Mouse (Mus musculus) neural tube, embryonic 11.5 days (tissue): ENCODE measurements around the gene Hoxb1. TPM values are rescaled to one million over a fixed set of nuclear protein-coding genes. Genes with fewer than 3 reads are reported as not detected.
A peak's percentile ranks its signal among the peaks of the same experiment; 100 is the strongest.

Experiments
- ATAC-seq: fragments of 200-750 bp; cut with Nextera tagmentation; 2 replicates; pipeline ENCODE4 v1.8.0; 2017; ENCODE audit warnings: moderate number of reproducible peaks, mild to moderate bottlenecking, moderate TSS enrichment, moderate library complexity; ENCODE audit not compliant: insufficient read depth, low FRiP score, low TSS enrichment
- DNase-seq: peaks from one replicate; pipeline ENCODE4 v3.0.0-alpha.2; 2015; ENCODE audit warnings: low spot score
- H3K27ac ChIP-seq: fragments of 300-500 bp; sonication (generic); 2 replicates; pipeline ENCODE4 v1.5.1; 2014; ENCODE audit warnings: low read depth, mild to moderate bottlenecking, low read length
- H3K27me3 ChIP-seq: fragments of 300-500 bp; sonication (generic); 2 replicates; pipeline ENCODE4 v1.6.1; 2014; ENCODE audit warnings: mild to moderate bottlenecking, low read length, mixed read lengths; ENCODE audit not compliant: control insufficient read depth, insufficient read depth
- H3K36me3 ChIP-seq: fragments of 300-500 bp; sonication (generic); 2 replicates; pipeline ENCODE4 v1.6.1; 2014; ENCODE audit warnings: mild to moderate bottlenecking, low read length, moderate library complexity, mixed read lengths; ENCODE audit not compliant: control insufficient read depth, insufficient read depth
- H3K4me1 ChIP-seq: fragments of 300-500 bp; sonication (generic); 2 replicates; pipeline ENCODE4 v1.6.1; 2014; ENCODE audit warnings: low read length, mixed read lengths; ENCODE audit not compliant: control insufficient read depth, insufficient read depth
- H3K4me2 ChIP-seq: fragments of 300-500 bp; sonication (generic); 2 replicates; pipeline ENCODE4 v1.6.1; 2014; ENCODE audit warnings: low read depth, mild to moderate bottlenecking, moderate library complexity
- H3K4me3 ChIP-seq: fragments of 300-500 bp; sonication (generic); 2 replicates; pipeline ENCODE4 v1.5.1; 2014; ENCODE audit warnings: low read depth, low read length
- H3K9ac ChIP-seq: fragments of 300-500 bp; sonication (generic); 2 replicates; pipeline ENCODE4 v1.6.1; 2014; ENCODE audit warnings: mild to moderate bottlenecking, low read length
- H3K9me3 ChIP-seq: fragments of 300-500 bp; sonication (generic); 2 replicates; pipeline ENCODE4 v1.6.1; 2016; ENCODE audit warnings: low read length; ENCODE audit not compliant: control insufficient read depth
- WGBS: fragments of 180-500 bp; shearing (Covaris S2); extraction: QIAGEN DNeasy Blood & Tissue Kit; methylation state at CpG from one replicate; pipeline ENCODE4 v1.1.7; 2014; 5-methylcytosine and 5-hydroxymethylcytosine counted together
- polyA plus RNA-seq: library from polyadenylated mRNA; unstranded; fragments of >200 nt; fragmentation: Nextera tagmentation; extraction: Ambion mirVana; gene quantifications from 2 replicates; pipeline ENCODE4 v1.2.1, GENCODE M21; 2014

Gene Hoxb1
- 15.7 and 17.2 TPM in 2 replicates for polyA plus RNA-seq

- Histone ChIP-seq H3K9me3 (no peaks in the 10 kb centered on the region), H3K4me2 (peak within 1 kb of the TSS; percentile 82), H3K4me1 (peaks cover 21% of the 10 kb centered on the region), H3K27me3 (peaks cover 10% of the 10 kb centered on the region; the same call in 1 of the 2 replicates), H3K4me3 (peak within 1 kb of the TSS; percentile 45), H3K27ac (peak within 1 kb of the TSS; percentile 63), H3K36me3 (no peaks in the 10 kb centered on the region), H3K9ac (peak within 1 kb of the TSS; percentile 71)
- DNase-seq (peak; percentile 74), ATAC-seq (peak; percentile 85)
- 3% methylated on average over 26 of the region's 26 CpGs for WGBS
Observed at GRCm38 (mm10) chr11:96365441-96366091, at the start of gene Hoxb1. TSS of gene Hoxb1 (plus strand) at chr11:96365752.

- H3K4me2 ChIP-seq = peak overlapping the region; percentile 100
- no peak for ATAC-seq
Observed at GRCm38 (mm10) chr11:96316696-96317607, 48.6 kb upstream of the Hoxb1 start.

DNA sequence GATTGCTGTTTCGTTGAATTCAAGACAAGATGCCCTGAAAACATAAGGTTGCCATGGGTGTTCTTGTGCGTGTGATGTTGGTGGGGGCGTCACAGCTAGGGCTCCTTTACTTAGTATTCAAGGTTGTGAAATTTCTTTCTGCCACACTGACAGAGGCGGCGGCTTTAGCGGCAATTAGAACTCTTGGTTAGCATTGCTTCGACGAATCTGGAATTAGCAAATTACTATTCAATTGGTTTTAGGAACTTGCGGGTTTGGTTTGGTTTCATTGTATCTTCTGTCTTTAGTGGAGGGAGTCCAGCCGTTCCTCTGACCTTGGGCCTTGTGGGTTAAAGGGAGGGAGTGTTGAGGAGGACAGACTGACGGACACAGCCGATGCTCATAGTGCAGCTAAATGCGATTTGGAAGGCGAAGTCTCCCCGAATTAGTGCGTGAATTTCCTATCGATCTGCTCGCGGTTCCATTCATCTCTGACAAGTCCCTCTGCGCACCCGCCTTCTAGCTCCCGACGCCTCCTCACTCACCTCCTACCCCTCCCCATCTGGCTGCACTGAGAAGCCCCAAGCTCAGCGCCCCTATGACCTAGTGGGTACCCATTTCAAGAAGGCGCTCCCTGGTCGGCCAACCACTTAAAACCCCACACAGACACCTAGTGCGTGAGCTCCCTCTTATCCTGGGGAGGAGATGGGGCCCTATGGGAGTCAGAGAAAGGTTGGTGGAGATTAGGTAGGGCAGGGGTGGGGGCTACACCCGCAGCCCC, 47.8 kb upstream of the Hoxb1 start, which contains the start of gene Hoxb4:
Hoxb4 (plus strand) TSS at position 660 of the 760 bp plus-strand sequence.
- Histone ChIP-seq H3K36me3 (peaks cover 2% of the 10 kb centered on the region; the same call in 1 of the 2 replicates), H3K27ac (peak within 1 kb of the TSS; percentile 100), H3K9ac (peak within 1 kb of the TSS; percentile 100), H3K27me3 (no peaks in the 10 kb centered on the region), H3K4me1 (peaks cover 36% of the 10 kb centered on the region), H3K4me2 (peak within 1 kb of the TSS; percentile 100), H3K9me3 (no peaks in the 10 kb centered on the region), H3K4me3 (peak within 1 kb of the TSS; percentile 96)
- DNase-seq (peak; percentile 83), ATAC-seq (peak; percentile 11)
- WGBS = under 1% methylated on average over 28 of the region's 28 CpGs

More at GRCm38 (mm10) chr11:96316696-96317607, 48.6 kb upstream of the Hoxb1 start:
- H3K36me3 ChIP-seq = peaks cover 2% of the 10 kb centered on the region; the same call in 1 of the 2 replicates
- peak overlapping the region; percentile 100 for H3K27ac ChIP-seq
- no peak for DNase-seq
- WGBS = 2% methylated on average over 18 of the region's 18 CpGs
- no peaks in the 10 kb centered on the region for H3K27me3 ChIP-seq
- H3K9me3 ChIP-seq = no peaks in the 10 kb centered on the region
- peaks cover 30% of the 10 kb centered on the region for H3K4me1 ChIP-seq
- peak overlapping the region; percentile 96 for H3K4me3 ChIP-seq
- H3K9ac ChIP-seq = peak overlapping the region; percentile 100

DNA sequence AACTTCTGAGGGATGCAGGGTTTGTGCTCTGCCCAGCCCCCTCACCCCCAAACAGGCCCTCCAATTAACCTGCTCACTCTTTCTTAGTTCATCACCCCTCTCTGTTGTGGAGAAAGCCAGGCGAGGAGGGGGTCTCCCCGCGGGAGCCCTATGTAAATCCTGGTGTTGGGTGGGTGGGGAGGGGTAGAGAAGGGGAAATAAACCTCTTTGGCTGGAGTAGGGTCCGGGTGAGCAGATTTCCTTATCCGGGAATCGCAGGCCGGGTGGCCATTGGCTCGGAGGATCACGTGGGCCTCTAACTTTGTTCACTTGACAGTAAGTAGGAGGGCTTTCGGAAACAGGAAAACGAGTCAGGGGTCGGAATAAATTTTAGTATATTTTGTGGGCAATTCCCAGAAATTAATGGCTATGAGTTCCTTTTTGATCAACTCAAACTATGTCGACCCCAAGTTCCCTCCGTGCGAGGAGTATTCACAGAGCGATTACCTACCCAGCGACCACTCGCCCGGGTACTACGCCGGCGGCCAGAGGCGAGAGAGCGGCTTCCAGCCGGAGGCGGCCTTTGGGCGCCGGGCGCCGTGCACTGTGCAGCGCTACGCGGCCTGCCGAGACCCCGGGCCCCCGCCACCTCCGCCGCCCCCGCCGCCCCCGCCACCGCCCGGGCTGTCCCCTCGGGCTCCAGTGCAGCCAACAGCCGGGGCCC, 47.0 kb upstream of the Hoxb1 start:
- H3K27ac ChIP-seq = peak overlapping the region; percentile 100
- WGBS = under 1% methylated on average over 42 of the region's 45 CpGs
- peak overlapping the region; percentile 100 for H3K9ac ChIP-seq
- H3K4me2 ChIP-seq = peak overlapping the region; percentile 100
- DNase-seq = peak; percentile 61
- peak; percentile 59 for ATAC-seq
- peaks cover 2% of the 10 kb centered on the region; the same call in 1 of the 2 replicates for H3K36me3 ChIP-seq
- no peaks in the 10 kb centered on the region for H3K9me3 ChIP-seq
- peaks cover 30% of the 10 kb centered on the region for H3K4me1 ChIP-seq
- H3K27me3 ChIP-seq = no peaks in the 10 kb centered on the region
- peak overlapping the region; percentile 96 for H3K4me3 ChIP-seq

DNA sequence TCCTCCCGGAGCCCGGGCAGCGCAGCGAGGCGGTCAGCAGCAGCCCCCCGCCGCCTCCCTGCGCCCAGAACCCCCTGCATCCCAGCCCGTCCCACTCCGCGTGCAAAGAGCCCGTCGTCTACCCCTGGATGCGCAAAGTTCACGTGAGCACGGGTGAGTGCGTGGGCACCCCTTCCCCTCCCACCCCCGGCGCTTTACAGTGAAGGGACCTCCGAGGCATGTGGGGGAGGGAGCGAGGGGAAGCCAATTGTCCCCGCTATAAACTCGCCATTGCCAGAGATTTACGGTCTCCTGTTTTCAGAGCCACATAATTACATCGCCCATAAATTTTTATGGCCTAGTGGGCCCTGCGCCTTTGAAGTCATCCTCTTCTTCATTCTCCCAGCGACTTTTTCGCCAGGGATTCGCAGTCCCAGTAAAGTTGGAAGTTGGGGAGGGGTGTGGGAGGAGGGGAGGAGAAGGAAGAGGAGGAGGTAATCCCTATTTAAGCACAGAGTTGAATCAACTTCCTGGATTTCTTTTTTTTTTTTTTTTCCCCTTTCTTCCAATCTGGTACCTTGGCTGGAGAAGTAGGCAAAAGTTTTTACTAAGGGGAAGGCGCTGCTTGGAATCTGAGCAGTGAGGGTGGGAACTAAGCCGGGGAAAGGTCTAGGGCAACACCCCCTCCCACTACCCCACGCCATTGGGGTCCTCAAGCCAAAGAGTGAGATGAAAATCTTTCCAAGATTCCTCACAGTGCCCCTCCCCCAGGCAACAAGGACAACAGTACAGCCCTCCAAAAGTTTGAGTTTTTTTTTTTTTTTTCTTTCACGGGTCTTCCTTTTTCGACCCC, 46.3 kb upstream of the Hoxb1 start:
- WGBS = under 1% methylated on average over 26 of the region's 34 CpGs
- peak overlapping the region; percentile 100 for H3K27ac ChIP-seq
- peak; percentile 67 for DNase-seq
- H3K4me1 ChIP-seq = peaks cover 29% of the 10 kb centered on the region
- no peaks in the 10 kb centered on the region for H3K9me3 ChIP-seq
- peak; percentile 73 for ATAC-seq
- peak overlapping the region; percentile 96 for H3K4me3 ChIP-seq
- H3K4me2 ChIP-seq = peak overlapping the region; percentile 100
- peak overlapping the region; percentile 100 for H3K9ac ChIP-seq
- no peaks in the 10 kb centered on the region for H3K27me3 ChIP-seq
- peaks cover 2% of the 10 kb centered on the region; the same call in 1 of the 2 replicates for H3K36me3 ChIP-seq

DNA sequence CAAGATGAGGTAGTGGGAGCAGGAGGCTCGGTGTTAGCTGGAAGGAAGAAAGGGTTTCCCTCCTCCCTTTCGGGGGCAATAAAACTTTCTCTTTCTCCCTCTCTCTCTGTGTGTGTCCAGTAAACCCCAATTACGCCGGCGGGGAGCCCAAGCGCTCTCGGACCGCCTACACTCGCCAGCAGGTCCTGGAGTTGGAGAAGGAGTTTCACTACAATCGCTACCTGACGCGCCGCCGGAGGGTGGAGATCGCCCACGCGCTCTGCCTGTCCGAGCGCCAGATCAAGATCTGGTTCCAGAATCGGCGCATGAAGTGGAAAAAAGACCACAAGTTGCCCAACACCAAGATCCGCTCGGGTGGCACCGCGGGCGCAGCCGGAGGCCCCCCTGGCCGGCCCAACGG, 45.6 kb upstream of the Hoxb1 start:
- ATAC-seq = 0 out of 2 replicates have a peak, but pooled peaks have one; percentile 1
- peak overlapping the region; percentile 100 for H3K4me2 ChIP-seq
- peak; percentile 64 for DNase-seq
- peak overlapping the region; percentile 96 for H3K4me3 ChIP-seq
- no peaks in the 10 kb centered on the region for H3K9me3 ChIP-seq
- H3K27me3 ChIP-seq = no peaks in the 10 kb centered on the region
- peak overlapping the region; percentile 100 for H3K27ac ChIP-seq
- H3K9ac ChIP-seq = peak overlapping the region; percentile 100
- under 1% methylated on average over 29 of the region's 29 CpGs for WGBS
- H3K4me1 ChIP-seq = peaks cover 30% of the 10 kb centered on the region
- peaks cover 2% of the 10 kb centered on the region; the same call in 1 of the 2 replicates for H3K36me3 ChIP-seq

GRCm38 (mm10) chr11:96320688-96321087, 44.9 kb upstream of the Hoxb1 start:
- H3K9ac ChIP-seq = peak overlapping the region; percentile 100
- H3K4me2 ChIP-seq = peak overlapping the region; percentile 100
- H3K4me1 ChIP-seq = peaks cover 28% of the 10 kb centered on the region
- H3K36me3 ChIP-seq = peaks cover 2% of the 10 kb centered on the region; the same call in 1 of the 2 replicates
- ATAC-seq (no peak), DNase-seq (peak; percentile 66)
- peak overlapping the region; percentile 96 for H3K4me3 ChIP-seq
- WGBS = under 1% methylated on average over 17 of the region's 17 CpGs
- H3K27me3 ChIP-seq = no peaks in the 10 kb centered on the region
- peak overlapping the region; percentile 100 for H3K27ac ChIP-seq
- H3K9me3 ChIP-seq = no peaks in the 10 kb centered on the region
